Mouse (Mus musculus): Measurements from ENCODE around the gene Ugt1a2.

Ugt1a2 gene

DNA sequence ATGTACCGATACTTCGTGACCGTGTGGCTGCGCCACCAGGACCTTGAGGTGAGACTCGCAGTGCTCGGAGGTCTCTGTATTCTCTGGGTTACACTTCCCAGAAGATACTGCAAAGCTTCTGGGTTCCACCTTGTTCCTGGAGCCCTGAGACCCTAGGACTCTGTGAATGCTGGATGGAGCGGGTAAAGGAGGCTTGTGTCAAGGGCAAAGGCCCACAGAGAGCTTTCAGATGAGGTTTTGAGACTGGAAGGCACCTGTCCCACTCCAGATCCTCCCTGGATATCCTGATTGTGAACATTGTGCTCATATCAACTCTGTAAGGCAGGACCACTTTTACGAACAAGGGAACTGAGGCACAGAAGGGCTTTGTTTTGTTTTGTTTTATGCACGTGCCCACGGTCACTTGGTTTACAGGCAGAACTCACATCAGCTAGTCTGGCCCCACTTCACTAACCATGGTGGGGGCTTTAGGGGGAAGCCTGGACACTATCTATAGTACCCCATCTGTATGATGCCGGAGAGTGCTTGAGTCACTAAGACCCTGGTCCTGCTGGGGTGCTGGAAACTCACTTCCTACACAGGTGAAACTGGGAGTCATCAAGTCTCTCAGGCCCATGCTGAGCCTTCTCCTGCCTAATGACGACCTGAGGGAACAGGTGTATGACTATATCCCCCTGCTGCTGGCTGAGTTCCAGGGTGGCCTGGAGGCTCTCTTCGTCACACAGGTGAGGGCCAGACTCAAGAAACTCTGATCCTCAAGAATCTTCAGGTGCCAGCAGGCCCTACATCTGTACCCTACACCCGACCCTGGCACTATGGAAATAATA, 33.2 kb downstream of the Ugt1a2 start:
- no peak for DNase-seq (ENCODE audit: low read depth, low spot score)

DNA sequence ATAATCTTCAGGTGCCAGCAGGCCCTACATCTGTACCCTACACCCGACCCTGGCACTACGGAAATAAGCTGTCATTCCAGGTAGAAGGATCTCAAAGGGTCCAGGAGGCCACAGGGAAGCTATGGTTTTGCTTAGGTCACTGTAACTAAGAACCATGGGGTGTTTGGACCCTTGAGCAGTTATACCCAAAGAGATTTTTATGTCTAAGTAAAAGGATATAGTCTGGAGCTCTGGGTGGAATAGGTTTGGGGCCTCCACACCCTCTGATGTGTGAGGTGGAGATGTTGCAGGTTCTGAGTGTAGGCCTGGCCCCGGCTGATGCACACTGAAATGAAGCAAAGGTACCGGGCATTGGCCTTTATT, 33.8 kb downstream of the Ugt1a2 start:
- no peak for DNase-seq (ENCODE audit: low read depth, low spot score)

DNA sequence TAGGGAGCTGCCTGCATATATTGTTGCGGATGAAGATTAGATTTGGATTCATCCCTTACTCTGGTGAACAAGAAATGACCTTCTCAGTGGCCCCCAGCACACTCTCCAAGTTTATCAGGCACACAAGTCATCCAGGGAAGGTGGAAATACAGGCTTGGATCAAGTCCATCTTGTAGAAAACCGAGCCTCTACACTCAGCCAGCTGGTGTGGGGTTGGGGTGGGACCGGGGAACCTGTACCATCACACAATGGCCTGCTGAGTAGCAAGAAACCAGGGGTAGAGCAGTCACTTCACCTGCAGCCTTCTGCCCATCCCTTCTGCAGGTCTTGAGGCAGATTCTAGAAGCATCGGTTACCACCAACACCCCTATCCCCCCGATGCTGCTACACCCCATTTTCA, 34.2 kb downstream of the Ugt1a2 start:
- DNase-seq (ENCODE audit: low read depth, low spot score) = no peak

DNA sequence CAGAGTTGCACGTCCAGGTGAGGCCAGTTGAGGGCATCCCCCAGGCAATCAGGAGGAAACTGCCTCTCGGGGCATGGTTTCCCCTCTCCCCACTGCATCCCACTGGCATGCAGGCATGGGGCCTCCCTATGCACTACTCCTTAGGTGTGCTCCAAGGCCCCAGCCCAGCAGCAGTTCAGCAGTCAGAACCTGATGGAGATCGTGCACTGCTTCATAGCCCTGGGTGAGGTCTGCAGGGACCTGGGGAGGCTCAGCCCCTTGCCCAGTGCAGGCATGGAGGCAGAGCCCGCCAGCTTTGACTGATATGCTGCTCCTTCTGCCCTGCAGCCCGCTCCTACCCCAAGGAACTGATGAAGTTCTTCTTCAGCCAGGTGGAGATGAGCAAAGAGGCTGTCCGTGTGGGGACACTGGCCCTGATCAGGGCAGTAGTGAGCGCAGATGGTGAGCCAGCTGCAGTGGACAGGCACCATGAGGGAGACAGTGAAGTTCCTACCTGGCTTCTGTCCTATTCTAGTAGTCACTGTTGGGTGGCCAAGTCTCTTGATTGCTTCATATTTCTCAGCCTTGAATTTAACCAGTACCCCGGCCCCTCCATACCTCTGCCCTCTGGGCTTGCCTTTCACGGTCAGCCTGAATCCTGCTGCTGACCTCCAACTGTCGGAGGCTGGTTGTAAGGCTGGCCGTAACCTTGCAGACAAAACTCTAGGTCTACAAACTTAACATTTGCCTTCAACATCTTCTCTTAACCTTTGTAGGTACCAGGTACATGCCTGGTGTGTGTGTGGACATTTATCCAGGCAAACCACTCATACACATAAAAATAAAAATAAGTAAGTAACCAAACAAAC, 34.9 kb downstream of the Ugt1a2 start:
- DNase-seq (ENCODE audit: low read depth, low spot score) = no peak

DNA sequence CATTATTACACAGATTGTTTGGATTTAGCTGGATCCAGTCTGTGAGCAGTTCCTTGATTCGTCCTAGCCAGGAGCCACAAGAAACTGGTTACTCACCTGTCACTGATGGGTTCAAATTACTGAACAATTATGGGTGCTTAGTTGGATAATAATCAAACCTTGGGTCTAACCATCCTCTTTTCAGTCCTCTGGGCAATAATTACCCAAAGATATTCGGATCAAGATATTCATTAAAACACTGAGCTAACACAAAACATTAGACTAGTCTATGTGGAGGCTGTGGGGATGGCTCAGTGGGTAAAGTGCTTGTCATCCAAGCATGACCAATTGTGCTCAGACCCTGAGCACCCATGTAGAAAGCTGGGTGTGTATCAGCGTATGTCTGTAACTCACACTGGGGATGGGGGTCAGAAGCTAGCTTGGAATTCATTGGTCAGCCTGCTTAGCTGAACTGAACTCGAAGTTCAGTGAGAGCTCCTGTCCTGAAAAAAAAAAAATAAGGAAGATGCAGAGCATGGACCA, 35.6 kb downstream of the Ugt1a2 start:
- DNase-seq (ENCODE audit: low read depth, low spot score) = no peak

DNA sequence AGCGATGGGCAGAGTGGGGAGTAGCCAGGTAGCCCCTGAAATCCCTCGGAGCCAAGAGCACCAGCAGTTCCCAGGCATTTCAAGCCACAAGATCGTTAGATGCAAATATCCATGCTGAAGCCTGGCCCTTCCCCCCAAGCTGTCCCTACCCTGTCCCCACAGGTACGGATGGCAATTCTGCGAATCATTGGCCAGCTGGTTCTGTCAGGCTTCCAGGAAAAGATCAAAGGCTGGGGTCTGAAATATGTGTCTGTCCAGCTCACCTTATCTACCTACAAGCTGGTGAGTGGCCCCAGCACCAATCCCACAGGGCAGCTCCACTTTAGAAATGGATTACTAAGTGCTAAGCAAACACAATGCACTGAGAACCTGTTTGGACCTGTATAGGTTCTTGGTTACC, 36.9 kb downstream of the Ugt1a2 start:
- DNase-seq (ENCODE audit: low read depth, low spot score) = no peak

DNA sequence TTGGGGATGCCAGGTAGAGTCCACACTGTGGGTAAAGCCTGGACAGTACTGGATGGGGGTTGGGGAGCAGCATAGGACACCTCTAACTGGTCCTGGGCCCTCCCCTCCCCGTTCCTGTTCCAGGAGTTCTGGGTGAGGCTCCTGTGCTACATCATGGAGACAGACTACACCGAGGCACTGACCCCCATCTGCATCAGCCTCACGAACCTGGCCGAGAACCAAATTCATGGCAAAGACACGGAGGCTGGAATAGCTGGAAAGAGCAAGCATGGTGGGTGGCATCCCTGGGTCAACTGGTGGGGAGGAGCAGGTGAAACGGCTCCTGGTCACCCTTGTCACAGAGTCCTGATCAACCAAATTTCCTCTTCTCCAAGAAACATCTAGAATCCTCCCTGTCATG, 38.4 kb downstream of the Ugt1a2 start:
- DNase-seq (ENCODE audit: low read depth, low spot score) = no peak

DNA sequence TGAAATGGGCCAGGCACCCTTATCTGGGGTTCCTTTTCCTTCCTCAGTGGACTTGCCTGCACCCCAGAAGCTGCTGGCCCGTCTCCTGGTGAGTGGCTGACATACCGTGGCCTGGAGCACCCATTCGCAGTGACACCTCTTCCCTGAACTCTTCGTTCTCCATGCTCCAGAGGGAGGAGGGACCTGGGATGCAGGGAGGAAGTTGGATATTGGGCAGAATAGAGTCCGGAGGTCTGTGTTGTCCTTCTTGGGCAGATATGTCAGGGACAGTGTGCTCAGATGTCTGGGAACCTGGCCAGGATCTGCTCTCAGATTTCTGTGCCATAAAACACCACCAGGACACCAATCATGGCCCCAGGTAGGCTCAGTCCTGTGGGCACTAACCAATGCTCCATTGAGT, 39.7 kb downstream of the Ugt1a2 start:
- no peak for DNase-seq (ENCODE audit: low read depth, low spot score)

DNA sequence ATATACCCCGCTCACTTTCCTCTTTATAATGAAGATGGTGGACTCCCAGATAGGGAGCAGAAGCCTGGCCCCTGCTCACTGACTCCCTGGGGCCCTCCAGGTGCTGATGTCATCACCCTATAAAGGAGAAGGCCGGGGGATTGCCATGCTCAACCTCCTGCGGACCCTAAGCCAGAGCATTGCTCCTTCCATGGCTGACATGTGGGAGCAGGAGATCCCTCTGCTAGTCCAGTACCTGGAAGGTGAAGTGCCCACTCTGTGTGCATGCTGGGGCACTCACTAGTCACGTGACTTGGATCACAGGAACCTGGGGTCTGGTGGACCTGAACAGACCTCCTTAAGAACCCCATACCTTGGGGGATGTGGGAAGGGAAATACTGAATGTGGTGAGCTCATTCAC, 40.2 kb downstream of the Ugt1a2 start:
- no peak for DNase-seq (ENCODE audit: low read depth, low spot score)

DNA sequence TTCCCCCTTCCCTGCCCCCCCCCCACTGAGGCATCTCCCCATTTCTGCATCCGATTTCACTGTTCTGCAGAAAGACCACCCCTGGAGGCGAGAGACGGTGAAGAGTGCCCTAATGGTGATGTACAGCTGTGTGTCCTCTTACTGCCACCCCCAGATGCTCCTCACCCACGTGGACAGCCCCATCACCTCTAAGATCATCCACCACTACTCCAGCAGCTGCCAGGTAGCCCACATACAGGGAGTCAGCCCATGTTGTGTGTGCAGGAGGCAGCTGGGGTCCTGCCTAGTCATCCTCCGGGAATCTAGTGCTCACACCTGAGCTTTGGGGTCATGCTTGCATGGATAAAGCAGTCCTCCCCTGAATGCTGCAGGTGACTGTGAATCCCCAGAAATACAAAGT, 43.5 kb downstream of the Ugt1a2 start:
- no peak for DNase-seq (ENCODE audit: low read depth, low spot score)

DNA sequence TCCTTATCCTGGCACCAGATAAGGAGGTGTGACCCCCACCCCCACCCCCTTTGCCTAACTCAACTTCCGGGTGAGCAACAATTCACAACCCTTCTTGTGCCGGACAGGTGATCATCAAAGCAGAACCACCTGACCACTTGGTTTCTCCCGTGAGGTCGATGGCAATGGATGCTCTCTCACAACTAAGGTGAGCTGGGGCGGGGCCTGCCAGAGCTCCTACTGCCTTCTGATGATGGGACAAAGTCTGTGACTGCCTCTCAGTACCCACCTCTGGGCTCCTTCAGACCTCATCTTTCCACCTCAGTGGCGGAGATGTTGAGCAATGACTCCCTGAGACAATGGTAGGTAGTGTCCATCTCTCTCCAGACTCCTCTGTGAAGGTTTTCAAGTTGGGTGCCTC, 45.5 kb downstream of the Ugt1a2 start:
- DNase-seq (ENCODE audit: low read depth, low spot score) = no peak

DNA sequence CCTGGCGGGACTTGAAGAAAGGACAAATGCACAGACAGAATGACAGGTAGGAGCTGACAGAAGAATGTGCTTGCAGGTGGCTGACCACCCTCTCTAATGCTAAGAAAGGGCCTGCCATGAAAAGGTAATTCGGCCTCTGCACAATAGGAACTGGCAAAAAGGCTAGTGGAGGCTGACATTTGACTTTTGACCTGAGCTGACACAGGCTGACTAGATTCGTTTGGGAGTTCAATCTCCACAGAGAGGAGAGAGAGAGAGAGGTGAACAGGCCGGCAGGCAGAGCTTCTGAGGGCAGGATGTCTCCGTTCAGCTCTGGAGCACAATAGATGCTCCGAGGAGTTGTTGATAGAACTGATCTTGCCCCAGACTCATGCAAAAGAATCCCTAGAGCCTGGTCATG, 46.0 kb downstream of the Ugt1a2 start:
- no peak for DNase-seq (ENCODE audit: low read depth, low spot score)

DNA sequence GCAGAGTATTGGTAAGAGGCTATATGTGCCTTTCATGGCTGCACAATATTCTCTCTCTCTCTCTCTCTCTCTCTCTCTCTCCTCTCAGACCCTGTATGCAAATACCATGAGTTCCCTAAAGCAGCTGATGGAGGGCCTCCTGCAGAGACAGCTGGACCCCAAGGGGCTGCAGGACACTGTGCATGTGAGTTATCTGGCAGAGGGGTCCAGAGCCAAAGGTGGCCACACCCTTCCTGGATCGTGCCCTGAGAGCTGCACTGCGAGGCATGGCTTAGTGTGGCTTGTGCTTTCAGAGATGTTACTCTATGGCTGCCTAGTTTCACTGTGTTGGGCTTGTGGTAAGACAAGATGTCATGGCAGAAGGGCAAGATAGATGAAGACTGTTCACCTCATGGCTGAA, 47.3 kb downstream of the Ugt1a2 start:
- DNase-seq (ENCODE audit: low read depth, low spot score) = no peak

DNA sequence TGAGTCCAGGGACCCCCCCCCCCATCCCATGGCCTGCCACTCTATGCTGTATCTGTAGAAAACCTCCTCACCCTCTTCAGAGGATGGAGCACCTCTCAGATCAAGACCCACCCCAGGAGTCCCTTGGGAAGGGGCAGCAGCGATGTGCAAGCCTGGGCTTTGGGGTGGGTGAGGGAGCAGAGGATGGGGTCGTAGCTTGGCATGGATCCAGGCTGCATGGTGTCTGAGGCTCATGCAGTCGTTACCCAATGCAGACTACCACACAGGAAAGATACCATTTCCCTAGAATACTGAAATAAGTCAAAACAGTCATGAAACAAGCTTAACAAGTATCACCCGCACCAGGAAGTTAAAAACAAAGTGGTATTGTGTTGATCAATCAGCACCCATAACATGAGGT, 48.3 kb downstream of the Ugt1a2 start:
- DNase-seq (ENCODE audit: low read depth, low spot score) = no peak

DNA sequence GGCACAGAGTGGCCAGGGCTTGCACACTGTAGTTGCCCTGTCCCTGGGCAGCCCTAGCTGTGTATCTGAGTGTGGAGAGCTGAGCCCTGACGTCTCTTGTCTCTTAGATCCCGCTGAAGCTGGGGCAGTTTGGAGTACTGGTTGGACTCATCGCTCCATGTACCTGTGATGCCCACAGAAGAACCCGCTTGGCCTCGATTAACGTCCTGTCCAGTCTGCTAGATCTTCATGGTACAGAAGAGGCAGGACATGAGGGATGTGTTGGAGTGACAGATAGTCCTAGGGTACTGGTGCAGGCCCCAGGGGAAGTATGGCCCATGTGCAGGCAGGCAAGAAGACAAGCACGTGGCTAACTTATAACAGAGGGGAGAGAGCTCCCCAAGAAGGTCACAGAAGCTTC, 49.2 kb downstream of the Ugt1a2 start:
- DNase-seq (ENCODE audit: low read depth, low spot score) = no peak

DNA sequence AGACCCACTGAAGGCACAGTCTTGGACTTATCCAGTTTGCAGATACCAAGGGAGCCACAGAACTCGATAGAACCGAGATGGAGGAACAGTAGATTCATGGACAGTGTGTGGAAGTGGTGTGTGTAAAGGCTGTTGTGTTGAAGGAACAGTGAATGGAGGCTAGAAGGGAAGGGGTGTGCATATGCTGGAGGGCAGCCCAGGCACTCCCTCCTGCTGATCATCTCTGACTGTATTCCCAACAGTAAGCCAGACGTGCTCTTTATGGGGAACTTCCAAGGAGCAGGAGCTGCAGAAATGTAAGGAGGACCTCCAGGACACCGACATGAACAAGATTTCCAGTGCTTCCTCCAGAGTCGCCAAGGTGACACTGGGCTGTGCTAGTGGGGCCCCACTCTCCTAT, 49.6 kb downstream of the Ugt1a2 start:
- no peak for DNase-seq (ENCODE audit: low read depth, low spot score)

DNA sequence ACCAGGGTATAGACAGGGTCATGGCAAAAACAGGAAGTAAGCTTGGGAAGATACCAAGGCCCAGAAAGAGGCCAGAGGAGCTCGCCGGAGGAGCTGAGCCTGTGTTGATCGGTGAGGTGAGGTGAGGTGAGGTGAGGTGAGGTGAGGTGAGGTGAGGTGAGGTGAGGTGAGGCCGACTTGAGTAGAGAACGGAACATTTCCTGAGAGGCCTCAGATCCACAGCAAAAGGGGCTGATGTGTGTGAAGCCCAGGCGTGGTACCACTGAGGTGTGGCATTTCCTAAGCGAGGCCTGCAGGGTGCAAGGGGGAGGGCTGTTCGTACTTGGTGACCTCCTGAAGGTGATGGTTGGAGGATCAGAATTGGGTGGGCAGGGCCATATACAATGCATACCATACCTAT, 52.7 kb downstream of the Ugt1a2 start:
- no peak for DNase-seq (ENCODE audit: low read depth, low spot score)

DNA sequence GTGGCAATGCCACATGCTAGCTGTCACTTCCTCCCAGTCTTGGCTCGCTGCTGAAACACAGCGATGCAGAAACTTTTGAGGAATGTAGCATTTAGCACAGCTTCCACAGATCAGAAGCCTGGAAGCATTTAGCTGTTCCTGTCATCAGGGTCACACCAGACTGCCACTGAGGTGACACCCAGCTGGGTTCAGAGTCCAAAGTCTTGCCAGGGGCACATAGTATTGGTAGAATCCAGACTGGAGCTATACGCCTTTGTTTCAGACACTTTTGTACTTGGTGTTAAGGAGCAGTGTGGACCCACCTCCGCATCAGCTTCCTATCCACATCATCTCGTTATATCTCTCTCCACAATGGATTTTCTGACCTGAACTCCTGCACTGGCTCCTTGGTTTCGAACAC, 53.1 kb downstream of the Ugt1a2 start:
- DNase-seq (ENCODE audit: low read depth, low spot score) = no peak

DNA sequence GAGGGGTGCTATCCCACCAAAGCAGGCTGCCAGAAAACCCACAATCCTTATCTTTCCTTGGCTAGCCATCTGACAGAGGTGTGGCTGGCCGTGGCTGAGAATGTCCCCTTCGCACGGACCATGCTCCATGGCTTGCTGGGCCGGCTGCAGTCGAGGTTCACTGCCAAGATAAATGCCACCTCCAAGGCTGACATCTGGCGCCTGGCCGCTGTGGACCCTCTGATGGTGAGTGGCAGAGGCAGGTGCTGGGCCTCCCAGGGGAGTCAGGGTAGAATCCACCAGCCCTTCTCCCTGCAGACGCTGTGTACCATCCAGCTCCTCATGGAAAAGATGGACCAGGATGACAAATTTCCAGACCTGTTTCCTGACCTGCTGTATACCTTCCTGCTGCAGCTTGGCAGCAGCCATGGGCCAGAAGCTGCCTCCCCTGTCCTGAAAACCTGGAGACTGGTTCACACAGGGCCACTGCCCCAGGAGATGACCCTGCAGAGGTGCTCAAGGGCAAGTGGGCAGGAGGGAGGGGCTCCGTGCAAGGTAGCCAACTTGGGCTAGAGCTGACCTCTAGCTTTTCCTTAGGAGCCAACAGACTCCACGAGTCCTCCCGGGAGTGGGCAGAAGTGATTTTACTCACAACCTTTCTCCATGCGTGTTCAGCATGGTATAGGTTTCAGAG, 54.5 kb downstream of the Ugt1a2 start:
- DNase-seq (ENCODE audit: low read depth, low spot score) = no peak

DNA sequence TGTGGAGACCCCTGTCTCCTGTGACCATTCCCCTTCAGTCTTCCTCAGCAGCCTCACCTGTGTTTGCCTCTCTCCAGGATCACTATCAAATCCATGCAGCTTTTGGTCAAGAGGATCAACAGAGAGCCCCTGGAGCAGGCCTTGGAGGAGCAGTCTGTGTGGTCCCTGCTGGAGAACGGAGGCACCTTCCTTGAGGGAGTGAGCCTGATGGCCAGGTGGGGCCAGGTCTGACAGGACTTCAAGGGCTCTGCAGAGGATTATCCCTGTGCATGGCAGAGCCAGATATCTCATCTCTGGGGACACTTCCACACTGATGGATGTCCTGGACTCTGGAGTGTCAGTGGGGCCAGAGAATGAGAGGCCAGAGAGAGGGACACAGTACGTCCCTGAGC, 55.1 kb downstream of the Ugt1a2 start:
- no peak for DNase-seq (ENCODE audit: low read depth, low spot score)

DNA sequence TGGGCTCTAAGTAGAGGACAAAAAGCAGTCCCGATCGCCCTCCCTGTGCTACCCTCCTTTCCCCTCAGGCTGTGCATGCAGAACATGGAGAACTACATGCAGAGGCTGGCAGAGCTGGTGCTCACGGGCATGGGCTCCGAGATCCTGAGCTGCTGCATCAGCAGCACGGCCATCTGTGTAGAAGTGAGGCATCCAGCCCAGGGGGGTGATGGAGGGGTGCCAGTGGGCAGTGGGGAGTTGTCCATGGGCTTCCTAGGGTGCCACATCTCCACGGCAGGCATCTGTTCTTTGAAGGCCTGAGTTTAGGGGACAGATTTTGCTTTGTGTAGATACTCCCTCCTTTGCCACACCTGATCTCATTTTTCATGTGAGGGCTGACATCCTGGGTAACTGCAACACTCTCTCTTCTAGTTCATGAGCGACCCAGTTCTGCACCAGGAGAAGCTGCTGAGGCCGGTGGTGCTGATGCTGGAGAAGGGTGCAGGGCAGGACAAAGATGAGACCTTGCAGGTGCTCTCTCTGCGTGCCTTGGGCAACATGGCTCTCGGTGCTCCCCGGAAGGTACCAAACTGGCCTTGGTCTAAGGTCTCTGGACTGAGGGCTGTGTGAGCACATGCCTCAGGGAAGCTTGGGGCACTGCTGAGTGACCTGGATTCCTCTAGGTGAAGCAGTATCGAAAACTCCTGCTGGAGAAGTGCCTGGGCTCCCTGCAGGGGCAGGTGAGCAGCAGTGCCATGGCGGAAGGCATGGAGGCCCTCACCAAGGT, 55.8 kb downstream of the Ugt1a2 start:
- no peak for DNase-seq (ENCODE audit: low read depth, low spot score)

All from skeletal muscle tissue, adult 2 months (tissue).